Mouse (Mus musculus) heart, embryonic 16.5 days (tissue): Measurements from ENCODE around the gene Shbg. TPM values are rescaled to one million over a fixed set of nuclear protein-coding genes. Genes with fewer than 3 reads are reported as not detected.

Experiments
- ATAC-seq: fragments of 200-750 bp; cut with Nextera tagmentation; replicated peaks from 2 replicates; pipeline ENCODE4 v1.8.0; 2017; ENCODE audit warnings: moderate number of reproducible peaks; ENCODE audit not compliant: insufficient read depth, low FRiP score; ENCODE audit errors: extremely low read depth
- H3K27ac ChIP-seq: fragments of 300-500 bp; sonication (generic); 2 replicates; pipeline ENCODE4 v1.5.1; 2014; ENCODE audit warnings: mild to moderate bottlenecking, low read length, control low read depth, moderate library complexity
- H3K27me3 ChIP-seq: fragments of 300-500 bp; sonication (generic); 2 replicates; pipeline ENCODE4 v1.6.1; 2014; ENCODE audit warnings: low read length, mixed read lengths; ENCODE audit not compliant: control insufficient read depth, insufficient read depth
- H3K36me3 ChIP-seq: fragments of 300-500 bp; sonication (generic); 2 replicates; pipeline ENCODE4 v1.6.1; 2014; ENCODE audit not compliant: control insufficient read depth, insufficient read depth
- H3K4me1 ChIP-seq: fragments of 300-500 bp; sonication (generic); 2 replicates; pipeline ENCODE4 v1.6.1; 2014; ENCODE audit warnings: low read length, mixed read lengths; ENCODE audit not compliant: control insufficient read depth, insufficient read depth
- H3K4me2 ChIP-seq: fragments of 300-500 bp; sonication (generic); 2 replicates; pipeline ENCODE4 v1.6.1; 2014; ENCODE audit warnings: low read depth, mild to moderate bottlenecking, control low read depth, low read length
- H3K4me3 ChIP-seq: fragments of 300-500 bp; sonication (generic); 2 replicates; pipeline ENCODE4 v1.5.1; 2014; ENCODE audit warnings: mild to moderate bottlenecking, control low read depth, low read length
- H3K9ac ChIP-seq: fragments of 300-500 bp; sonication (generic); 2 replicates; pipeline ENCODE4 v1.6.1; 2014; ENCODE audit warnings: low read length, control low read depth
- H3K9me3 ChIP-seq: fragments of 300-500 bp; sonication (generic); replicated peaks from 2 replicates; pipeline ENCODE4 v1.6.1; 2016; ENCODE audit warnings: low read length; ENCODE audit not compliant: control insufficient read depth
- WGBS: fragments of 180-500 bp; shearing (Covaris S2); extraction: QIAGEN DNeasy Blood & Tissue Kit; methylation state at CpG from one replicate; pipeline ENCODE4 v1.1.7; 2014; 5-methylcytosine and 5-hydroxymethylcytosine counted together
- polyA plus RNA-seq: library from polyadenylated mRNA; unstranded; fragments of >200 nt; fragmentation: Nextera tagmentation; extraction: Ambion mirVana; gene quantifications from 2 replicates; pipeline ENCODE4 v1.2.1, GENCODE M21; 2015

Gene Shbg
- polyA plus RNA-seq, 1 experiment from 2014 or later, result 0.20 TPM

- no peak overlapping the region for H3K27ac ChIP-seq
- H3K4me2 ChIP-seq, result peak overlapping the region; percentile 86
- WGBS, result 69% methylated on average over 2 of the region's 2 CpGs
- peak overlapping the region; percentile 65 for H3K4me3 ChIP-seq
- H3K27me3 ChIP-seq, result no peaks in the 10 kb centered on the region
- peaks cover 18% of the 10 kb centered on the region for H3K4me1 ChIP-seq
- no peaks in the 10 kb centered on the region for H3K9me3 ChIP-seq
- H3K9ac ChIP-seq, result peak overlapping the region; percentile 55; the same call in 1 of the 2 replicates
- no peak for ATAC-seq
- H3K36me3 ChIP-seq, result no peaks in the 10 kb centered on the region
Observed at GRCm38 (mm10) chr11:69606491-69606795, 11.3 kb downstream of the Shbg start.

GRCm38 (mm10) chr11:69605726-69606490, 11.8 kb downstream of the Shbg start, which contains the start of gene Atp1b2:
Gene Atp1b2 (minus strand): TSS chr11:69605942.
- H3K4me3 ChIP-seq, result peak within 1 kb of the TSS; percentile 65
- WGBS, result 3% methylated on average over 32 of the region's 32 CpGs
- H3K9me3 ChIP-seq, result no peaks in the 10 kb centered on the region
- no peaks in the 10 kb centered on the region for H3K36me3 ChIP-seq
- H3K4me2 ChIP-seq, result peak within 1 kb of the TSS; percentile 86
- peak within 1 kb of the TSS; percentile 76 for H3K27ac ChIP-seq
- no peaks in the 10 kb centered on the region for H3K27me3 ChIP-seq
- peak; percentile 91 for ATAC-seq
- peak within 1 kb of the TSS; percentile 82 for H3K9ac ChIP-seq
- peaks cover 22% of the 10 kb centered on the region for H3K4me1 ChIP-seq

GRCm38 (mm10) chr11:69604795-69605664, 12.7 kb downstream of the Shbg start:
- Histone ChIP-seq H3K27ac (peak overlapping the region; percentile 76), H3K9ac (peak overlapping the region; percentile 82), H3K4me2 (peak overlapping the region; percentile 86), H3K4me3 (peak overlapping the region; percentile 65), H3K36me3 (no peaks in the 10 kb centered on the region), H3K27me3 (no peaks in the 10 kb centered on the region), H3K9me3 (no peaks in the 10 kb centered on the region), H3K4me1 (peaks cover 31% of the 10 kb centered on the region)
- ATAC-seq, result peak; percentile 52
- under 1% methylated on average over 71 of the region's 73 CpGs for WGBS

- H3K4me1 ChIP-seq, result peaks cover 36% of the 10 kb centered on the region
- H3K9ac ChIP-seq, result peak overlapping the region; percentile 82
- peak overlapping the region; percentile 65 for H3K4me3 ChIP-seq
- ATAC-seq, result no peak
- no peaks in the 10 kb centered on the region for H3K36me3 ChIP-seq
- H3K27me3 ChIP-seq, result no peaks in the 10 kb centered on the region
- H3K27ac ChIP-seq, result peak overlapping the region; percentile 76
- H3K9me3 ChIP-seq, result no peaks in the 10 kb centered on the region
- peak overlapping the region; percentile 86 for H3K4me2 ChIP-seq
- WGBS, result 51% methylated on average over 3 of the region's 3 CpGs
Observed at GRCm38 (mm10) chr11:69604347-69604746, 13.4 kb downstream of the Shbg start.

DNA sequence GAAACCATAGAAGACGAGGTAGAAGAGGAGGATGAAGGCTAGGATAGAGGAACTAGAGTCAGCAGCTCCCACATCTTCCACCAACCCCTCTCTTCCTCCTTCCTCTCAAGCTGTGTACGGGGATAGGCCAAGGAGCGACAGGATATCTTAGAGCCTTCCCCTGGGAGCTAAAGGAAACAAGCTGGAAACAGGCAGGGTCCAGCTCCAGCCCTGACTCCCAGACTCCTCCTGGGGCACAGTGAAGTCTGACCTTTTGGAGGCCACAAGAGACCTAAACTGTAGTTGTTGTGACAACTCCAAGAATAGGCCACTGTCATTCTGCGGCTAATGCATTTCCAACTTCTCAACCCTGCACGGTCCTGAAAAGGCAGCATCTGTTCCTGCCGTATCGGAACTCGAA, 14.2 kb downstream of the Shbg start:
- WGBS, result 71% methylated on average over 8 of the region's 8 CpGs
- no peaks in the 10 kb centered on the region for H3K9me3 ChIP-seq
- H3K4me1 ChIP-seq, result peaks cover 36% of the 10 kb centered on the region
- H3K36me3 ChIP-seq, result no peaks in the 10 kb centered on the region
- ATAC-seq, result no peak
- H3K4me2 ChIP-seq, result peak overlapping the region; percentile 86; the same call in 1 of the 2 replicates
- no peak overlapping the region; the same call in 1 of the 2 replicates for H3K27ac ChIP-seq
- H3K9ac ChIP-seq, result no peak overlapping the region
- no peak overlapping the region for H3K4me3 ChIP-seq
- H3K27me3 ChIP-seq, result no peaks in the 10 kb centered on the region

DNA sequence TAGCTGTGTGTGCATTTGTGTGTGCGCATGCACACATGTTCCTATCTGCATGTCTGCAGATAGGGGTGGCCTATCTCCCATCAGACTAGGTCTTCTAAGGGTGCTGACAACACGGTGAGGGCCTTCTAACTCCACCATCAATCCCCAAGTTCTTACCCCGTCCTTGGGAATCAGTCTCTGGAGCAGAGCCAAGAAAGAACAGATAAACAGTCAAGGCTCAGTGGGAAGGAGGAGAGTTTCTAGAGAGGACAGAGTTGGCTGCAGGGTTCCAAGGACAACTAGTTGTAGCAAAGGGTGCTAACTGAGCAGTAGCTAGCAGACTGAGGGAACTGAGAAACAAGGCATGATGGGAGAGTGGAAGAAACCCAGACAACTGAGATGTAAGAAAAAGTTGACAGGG, 15.9 kb downstream of the Shbg start:
- no peak for ATAC-seq
- WGBS, result 36% methylated on average over 3 of the region's 3 CpGs
- no peak overlapping the region for H3K27ac ChIP-seq
- H3K4me3 ChIP-seq, result no peak overlapping the region
- H3K36me3 ChIP-seq, result no peaks in the 10 kb centered on the region
- no peak overlapping the region for H3K9ac ChIP-seq
- peaks cover 36% of the 10 kb centered on the region for H3K4me1 ChIP-seq
- no peaks in the 10 kb centered on the region for H3K9me3 ChIP-seq
- no peak overlapping the region for H3K4me2 ChIP-seq
- no peaks in the 10 kb centered on the region for H3K27me3 ChIP-seq

GRCm38 (mm10) chr11:69600098-69600497, 17.6 kb downstream of the Shbg start:
- Histone ChIP-seq H3K9ac (peak overlapping the region; percentile 31; the same call in 1 of the 2 replicates), H3K4me2 (peak overlapping the region; percentile 32), H3K9me3 (no peaks in the 10 kb centered on the region), H3K27ac (peak overlapping the region; percentile 78), H3K36me3 (no peaks in the 10 kb centered on the region), H3K4me1 (peaks cover 36% of the 10 kb centered on the region), H3K27me3 (no peaks in the 10 kb centered on the region), H3K4me3 (no peak overlapping the region)
- WGBS, result 18% methylated on average over 6 of the region's 6 CpGs
- ATAC-seq, result peak; percentile 67

DNA sequence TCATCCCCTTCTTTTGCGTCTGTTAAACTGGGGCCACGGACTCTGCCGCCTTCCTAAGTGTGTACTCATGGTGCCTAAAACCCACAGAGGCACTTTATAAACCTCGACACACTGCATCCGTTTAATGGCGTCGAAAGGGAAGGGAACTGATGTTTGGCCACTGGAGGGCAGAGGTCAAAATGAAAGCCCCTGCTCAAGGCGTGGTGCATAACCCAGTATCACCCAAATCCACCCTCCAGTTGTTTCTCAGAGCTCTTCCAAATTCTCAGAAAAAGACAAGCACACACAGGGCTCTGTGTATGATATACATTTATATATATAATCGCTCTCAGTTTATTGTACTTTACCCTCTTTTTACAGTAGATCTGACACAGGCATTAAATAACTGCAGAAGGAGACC, 18.3 kb downstream of the Shbg start:
- H3K4me3 ChIP-seq, result no peak overlapping the region

GRCm38 (mm10) chr11:69594853-69595252, 22.9 kb downstream of the Shbg start:
- no peaks in the 10 kb centered on the region for H3K27me3 ChIP-seq
- H3K27ac ChIP-seq, result no peak overlapping the region
- no peak overlapping the region for H3K4me2 ChIP-seq
- H3K36me3 ChIP-seq, result peaks cover 21% of the 10 kb centered on the region
- no peak overlapping the region for H3K4me3 ChIP-seq
- no peak overlapping the region for H3K9ac ChIP-seq
- H3K9me3 ChIP-seq, result no peaks in the 10 kb centered on the region
- WGBS, result 94% methylated on average over 6 of the region's 6 CpGs
- no peak for ATAC-seq
- H3K4me1 ChIP-seq, result peaks cover 3% of the 10 kb centered on the region

More for the DNA sequence above, 18.3 kb downstream of the Shbg start:
- H3K9me3 ChIP-seq, result no peaks in the 10 kb centered on the region
- peak overlapping the region; percentile 78; the same call in 1 of the 2 replicates for H3K27ac ChIP-seq
- H3K9ac ChIP-seq, result no peak overlapping the region
- H3K27me3 ChIP-seq, result no peaks in the 10 kb centered on the region
- 14% methylated on average over 9 of the region's 9 CpGs for WGBS
- no peak for ATAC-seq
- peaks cover 32% of the 10 kb centered on the region for H3K4me1 ChIP-seq
- no peak overlapping the region for H3K4me2 ChIP-seq
- H3K36me3 ChIP-seq, result 0 out of 2 replicates have a peak, but pooled peaks cover 3% of the 10 kb centered on the region
